Mouse (Mus musculus) neutrophil, adult 5-6 weeks (primary cell): ENCODE results near the gene Spns3. TPM values are rescaled to one million over a fixed set of nuclear protein-coding genes. Genes with fewer than 3 reads are reported as not detected.

Experiments
- total RNA-seq: library from RNA; stranded (forward); fragments of 200-1000 nt; gene quantifications from 2 replicates; pipeline ENCODE4 v1.2.3, GENCODE M21; 2017

The Spns3 gene
- total RNA-seq, 1 experiment from 2014 or later = 6.2 TPM

Other genes with a start within 250 kb of the Spns3 start
- 37.6 and 44.4 TPM in 2 replicates for gene Xaf1, start 248.9 kb downstream of the Spns3 start, total RNA-seq
- 0.35 TPM in 1 of 2 replicates, not detected in the other for gene Fbxo39, start 236.1 kb downstream of the Spns3 start, total RNA-seq
- not detected in 2 replicates for gene Tekt1, start 188.1 kb downstream of the Spns3 start, total RNA-seq
- not detected in 2 replicates for gene Smtnl2, start 138.8 kb downstream of the Spns3 start, total RNA-seq
- not detected in 2 replicates for gene Ggt6, start 115.0 kb downstream of the Spns3 start, total RNA-seq
- 57.1 and 73.4 TPM in 2 replicates for gene Mybbp1a, start 109.2 kb downstream of the Spns3 start, total RNA-seq
- gene Spns2, start 60.6 kb downstream of the Spns3 start, total RNA-seq = 15.7 and 19.3 TPM in 2 replicates
- gene Ube2g1, start 56.8 kb upstream of the Spns3 start, total RNA-seq = 33.2 and 35.5 TPM in 2 replicates
- gene Ankfy1, start 139.5 kb upstream of the Spns3 start, total RNA-seq = 101 and 106 TPM in 2 replicates
- gene Cyb5d2, start 245.6 kb upstream of the Spns3 start, total RNA-seq = 12.7 and 12.9 TPM in 2 replicates
- 74.2 and 77.9 TPM in 2 replicates for gene Zzef1, start 245.7 kb upstream of the Spns3 start, total RNA-seq